Mouse (Mus musculus) liver, postnatal 0 days (tissue): ENCODE measurements around the gene Gopc. TPM values are rescaled to one million over a fixed set of nuclear protein-coding genes. Genes with fewer than 3 reads are reported as not detected.

ENCODE experiments used
- ATAC-seq: fragments of 200-750 bp; cut with Nextera tagmentation; 2 replicates; pipeline ENCODE4 v1.8.0; 2017; ENCODE audit warnings: mild to moderate bottlenecking, moderate library complexity
- DNase-seq: peaks from one replicate; pipeline ENCODE4 v3.0.0-alpha.2; 2016
- H3K27ac ChIP-seq: fragments of 300-500 bp; sonication (generic); 2 replicates; pipeline ENCODE4 v1.5.1; 2014; ENCODE audit warnings: antibody characterized with exemption, moderate library complexity, mild to moderate bottlenecking, low read depth
- H3K27me3 ChIP-seq: fragments of 300-500 bp; sonication (generic); 2 replicates; pipeline ENCODE4 v1.6.1; 2014; ENCODE audit warnings: low read length, control low read depth, mixed read lengths; ENCODE audit not compliant: insufficient read depth
- H3K36me3 ChIP-seq: fragments of 300-500 bp; sonication (generic); replicated peaks from 2 replicates; pipeline ENCODE4 v1.6.1; 2014; ENCODE audit warnings: mild to moderate bottlenecking, control low read depth, low read length, moderate library complexity, mixed read lengths; ENCODE audit not compliant: insufficient read depth
- H3K4me1 ChIP-seq: fragments of 300-500 bp; sonication (generic); 2 replicates; pipeline ENCODE4 v1.6.1; 2014; ENCODE audit warnings: antibody characterized with exemption, mild to moderate bottlenecking, control low read depth; ENCODE audit not compliant: insufficient read depth
- H3K4me2 ChIP-seq: fragments of 300-500 bp; sonication (generic); 2 replicates; pipeline ENCODE4 v1.6.1; 2014; ENCODE audit warnings: low read depth, mild to moderate bottlenecking, low read length, moderate library complexity, mixed read lengths
- H3K4me3 ChIP-seq: fragments of 300-500 bp; sonication (generic); 2 replicates; pipeline ENCODE4 v1.5.1; 2014; ENCODE audit warnings: low read depth, low read length
- H3K9ac ChIP-seq: fragments of 300-500 bp; sonication (generic); replicated peaks from 2 replicates; pipeline ENCODE4 v1.6.1; 2014; ENCODE audit warnings: mild to moderate bottlenecking, moderate library complexity
- H3K9me3 ChIP-seq: fragments of 300-500 bp; sonication (generic); 2 replicates; pipeline ENCODE4 v1.6.1; 2016; ENCODE audit warnings: mild to moderate bottlenecking, control low read depth, low read length, mixed read lengths
- CTCF ChIP-seq: sonication (generic); IDR thresholded peaks from 2 replicates; pipeline ENCODE4 v1.5.1; 2016; ENCODE audit warnings: antibody characterized with exemption, low read depth
- EP300 ChIP-seq: IDR thresholded peaks from 2 replicates; pipeline ENCODE4 v1.6.1; 2016; ENCODE audit warnings: antibody characterized with exemption, low read depth, mild to moderate bottlenecking
- whole genome bisulfite sequencing: fragments of 180-500 bp; shearing (Covaris S2); extraction: QIAGEN DNeasy Blood & Tissue Kit; methylation state at CpG from one replicate; pipeline ENCODE4 v1.1.7; 2014; ENCODE audit not compliant: insufficient replicate concordance; 5-methylcytosine and 5-hydroxymethylcytosine counted together
- polyA plus RNA-seq: library from polyadenylated mRNA; unstranded; fragments of >200 nt; fragmentation: Nextera tagmentation; extraction: Ambion mirVana; gene quantifications from 2 replicates; pipeline ENCODE4 v1.2.1, GENCODE M21; 2015

The Gopc gene
- polyA plus RNA-seq, 1 experiment from 2014 or later, result 4.7 TPM

GRCm38 (mm10) chr10:52381321-52381801, 563 bp downstream of the Gopc start:
- H3K4me1 ChIP-seq, result peaks cover 12% of the 10 kb centered on the region
- H3K27me3 ChIP-seq, result no peaks in the 10 kb centered on the region
- H3K27ac ChIP-seq, result peak overlapping the region; percentile 96
- under 1% methylated on average over 19 of the region's 19 CpGs for WGBS
- peak overlapping the region; percentile 96 for H3K4me2 ChIP-seq
- H3K9me3 ChIP-seq, result no peaks in the 10 kb centered on the region
- no peak for TF ChIP-seq EP300
- TF ChIP-seq CTCF, result no peak
- H3K9ac ChIP-seq, result peak overlapping the region; percentile 92
- DNase-seq, result no peak
- H3K4me3 ChIP-seq, result peak overlapping the region; percentile 99
- ATAC-seq, result peak; percentile 12
- no peaks in the 10 kb centered on the region for H3K36me3 ChIP-seq

DNA sequence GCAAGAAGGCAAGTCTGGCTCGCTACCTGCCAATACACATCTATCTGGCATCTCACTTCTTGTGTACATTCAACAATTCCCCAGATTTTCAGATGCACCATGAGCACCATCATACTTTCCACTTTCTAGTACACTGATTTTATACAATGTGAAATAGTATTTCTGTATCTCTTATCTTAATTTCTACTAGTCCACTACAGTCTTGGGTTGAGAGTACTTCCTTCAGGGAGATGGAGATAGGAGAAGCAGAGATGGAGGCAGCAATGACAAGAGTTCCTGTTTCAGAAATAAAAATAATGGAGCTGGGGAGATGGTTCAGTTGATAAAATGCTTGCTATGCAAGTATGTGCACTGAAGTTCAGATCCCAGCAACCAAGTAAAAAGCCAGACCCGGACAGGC, 4.1 kb downstream of the Gopc start:
- TF ChIP-seq CTCF, result no peak
- no peak for TF ChIP-seq EP300
- Histone ChIP-seq H3K9ac (no peak overlapping the region), H3K9me3 (no peaks in the 10 kb centered on the region), H3K27ac (no peak overlapping the region), H3K36me3 (no peaks in the 10 kb centered on the region), H3K27me3 (no peaks in the 10 kb centered on the region), H3K4me1 (peaks cover 12% of the 10 kb centered on the region), H3K4me3 (no peak overlapping the region), H3K4me2 (no peak overlapping the region)
- DNase-seq, result no peak
- 88% methylated on average over 2 of the region's 2 CpGs for WGBS
- ATAC-seq, result no peak

DNA sequence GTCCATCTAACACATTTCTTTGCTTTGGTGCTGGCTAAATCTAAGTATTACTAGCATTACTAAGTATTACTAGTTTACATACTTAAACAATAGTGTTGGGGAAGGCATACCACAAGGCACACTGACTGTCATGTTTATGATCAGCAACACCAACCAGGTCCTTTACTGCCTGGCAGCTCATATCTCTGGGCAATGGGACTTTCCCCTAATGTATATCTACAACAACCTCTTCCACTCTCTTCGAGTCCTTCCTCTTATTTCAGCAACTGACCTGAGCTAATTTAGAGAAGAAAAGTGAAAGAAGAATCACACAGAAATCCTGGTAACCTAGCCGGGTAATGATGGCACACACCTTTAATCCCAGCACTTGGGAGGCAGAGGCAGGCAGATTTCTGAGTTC, 5.5 kb downstream of the Gopc start:
- Histone ChIP-seq H3K27me3 (no peaks in the 10 kb centered on the region), H3K4me3 (no peak overlapping the region), H3K27ac (no peak overlapping the region), H3K9ac (no peak overlapping the region), H3K9me3 (no peaks in the 10 kb centered on the region), H3K36me3 (no peaks in the 10 kb centered on the region), H3K4me2 (no peak overlapping the region), H3K4me1 (peaks cover 11% of the 10 kb centered on the region)
- no peak for DNase-seq
- ATAC-seq, result no peak
- TF ChIP-seq CTCF (no peak), EP300 (no peak)
- WGBS, result 61% methylated on average over 2 of the region's 2 CpGs

GRCm38 (mm10) chr10:52374651-52375050, 7.3 kb downstream of the Gopc start:
- no peak overlapping the region for H3K27ac ChIP-seq
- TF ChIP-seq CTCF (no peak), EP300 (no peak)
- 0 out of 2 replicates have a peak, but pooled peaks cover 6% of the 10 kb centered on the region for H3K4me1 ChIP-seq
- ATAC-seq (no peak), DNase-seq (no peak)
- H3K9me3 ChIP-seq, result no peaks in the 10 kb centered on the region
- H3K9ac ChIP-seq, result no peak overlapping the region
- H3K4me3 ChIP-seq, result no peak overlapping the region
- no peaks in the 10 kb centered on the region for H3K36me3 ChIP-seq
- no peaks in the 10 kb centered on the region for H3K27me3 ChIP-seq
- no peak overlapping the region for H3K4me2 ChIP-seq

GRCm38 (mm10) chr10:52373834-52374233, 8.1 kb downstream of the Gopc start:
- ATAC-seq (0 out of 2 replicates have a peak, but pooled peaks have one; percentile 45), DNase-seq (peak; percentile 21)
- Histone ChIP-seq H3K27me3 (no peaks in the 10 kb centered on the region), H3K4me2 (no peak overlapping the region), H3K9ac (no peak overlapping the region), H3K4me3 (no peak overlapping the region), H3K27ac (no peak overlapping the region), H3K36me3 (no peaks in the 10 kb centered on the region), H3K4me1 (0 out of 2 replicates have a peak, but pooled peaks cover 4% of the 10 kb centered on the region), H3K9me3 (no peaks in the 10 kb centered on the region)
- WGBS, result 72% methylated on average over 4 of the region's 4 CpGs
- TF ChIP-seq CTCF (no peak), EP300 (no peak)

DNA sequence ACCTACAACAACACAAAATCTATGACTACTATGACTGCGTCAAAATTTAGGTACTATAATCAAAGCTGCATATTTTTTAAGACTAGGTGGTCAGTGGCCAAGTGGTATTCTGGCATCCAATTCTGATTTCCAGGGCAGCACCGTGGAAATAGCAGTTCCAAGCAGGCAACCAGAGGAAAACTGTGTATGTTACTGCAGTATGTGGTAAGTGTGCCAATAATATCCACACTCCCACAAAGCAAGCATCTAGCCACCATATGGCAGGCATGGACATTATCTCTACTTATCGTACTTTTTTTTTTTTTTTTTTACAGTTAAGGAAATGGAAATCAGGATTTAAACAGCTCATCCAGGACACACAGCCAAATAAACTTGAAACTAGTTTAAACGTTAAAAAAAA, 13.5 kb downstream of the Gopc start:
- no peak for DNase-seq
- Histone ChIP-seq H3K27ac (no peak overlapping the region), H3K4me2 (no peak overlapping the region), H3K4me1 (no peaks in the 10 kb centered on the region), H3K36me3 (no peaks in the 10 kb centered on the region), H3K27me3 (no peaks in the 10 kb centered on the region), H3K4me3 (no peak overlapping the region), H3K9ac (no peak overlapping the region), H3K9me3 (no peaks in the 10 kb centered on the region)
- TF ChIP-seq CTCF (no peak), EP300 (no peak)
- 79% methylated on average over 4 of the region's 4 CpGs for WGBS
- ATAC-seq, result no peak
